Mouse (Mus musculus) frontal cortex, postnatal 25 days (tissue): ENCODE measurements around the gene Ano8.
"Not testable (repeated sequence)": the region's sequence is repeated elsewhere in the genome, so short reads cannot be mapped to it uniquely, and the experiment has no call there.

Experiments used
- DNase-seq, 2 experiments: peaks; one replicate each; pipeline ENCODE4 v3.0.0; 2022; ENCODE audit warnings: low spot score in 2 of 2

The Ano8 gene

GRCm38 (mm10) chr8:71441404-71441803, 44.4 kb downstream of the Ano8 start:
- DNase-seq: no peak

GRCm38 (mm10) chr8:71437041-71437440, 48.7 kb downstream of the Ano8 start:
- no peak for DNase-seq

DNA sequence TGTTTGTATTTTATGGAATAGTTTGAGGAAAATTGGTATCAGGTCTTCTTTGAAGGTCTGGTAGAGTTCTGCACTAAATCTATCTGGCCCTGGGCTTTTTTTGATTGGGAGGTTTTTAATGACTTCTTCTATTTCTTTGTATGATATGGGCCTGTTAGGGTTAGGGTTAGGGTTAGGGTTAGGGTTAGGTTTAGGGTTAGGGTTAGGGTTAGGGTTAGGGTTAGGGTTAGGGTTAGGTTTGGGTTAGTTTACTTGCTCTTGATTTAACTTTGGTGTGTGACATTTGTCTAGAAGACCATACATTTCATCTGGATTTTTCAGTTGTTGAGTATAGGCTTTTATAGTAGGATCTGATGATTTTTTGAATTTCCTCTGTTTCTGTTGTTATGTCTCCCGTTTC, 52.8 kb downstream of the Ano8 start:
- DNase-seq: not testable (repeated sequence)
